Mouse (Mus musculus) thymus, adult 2 months (tissue): ENCODE results near the gene Farsa.

Source experiments
- CTCF ChIP-seq: fragments of 200-500 bp; IDR thresholded peaks from 2 replicates; pipeline ENCODE4 v1.5.1; 2012; ENCODE audit warnings: mild to moderate bottlenecking, control low read depth, low read length, moderate library complexity, borderline replicate concordance; ENCODE audit not compliant: control insufficient read depth, poor library complexity, insufficient read depth; ENCODE audit errors: extremely low read depth
- POLR2A ChIP-seq: fragments of 200-500 bp; IDR thresholded peaks from 2 replicates; pipeline ENCODE4 v1.6.1; 2012; ENCODE audit warnings: mild to moderate bottlenecking, low read length, control low read depth, moderate library complexity; ENCODE audit not compliant: control insufficient read depth, poor library complexity, insufficient read depth; ENCODE audit errors: extremely low read depth

DNA sequence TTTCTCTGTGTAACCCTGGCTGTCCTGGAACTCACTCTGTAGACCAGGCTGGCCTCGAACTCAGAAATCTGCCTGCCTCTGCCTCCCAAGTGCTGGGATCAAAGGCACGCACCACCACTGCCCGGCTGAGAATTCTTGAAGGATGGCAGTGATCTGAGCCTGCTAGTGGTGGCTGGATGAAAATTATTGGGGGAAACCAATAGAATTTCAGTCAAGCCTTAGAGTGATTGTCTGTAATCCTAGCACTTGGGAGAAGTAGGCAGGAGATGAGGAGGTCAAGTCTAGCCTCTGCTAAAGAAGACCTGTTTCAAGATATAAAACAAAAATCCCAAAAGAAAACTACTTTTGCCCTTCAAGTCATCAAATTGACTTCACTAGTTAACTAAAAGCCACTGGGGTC lies 355 bp upstream of the Farsa start:
- TF ChIP-seq CTCF (no peak), POLR2A (no peak)
